Mouse (Mus musculus): ENCODE results near the gene Pth1r. TPM values are rescaled to one million over a fixed set of nuclear protein-coding genes. Genes with fewer than 3 reads are reported as not detected.

The Pth1r gene
- 10.3 TPM for polyA plus RNA-seq (2014; fragmentation: Illumina TruSeq; extraction: RNeasy Lipid Tissue Mini Kit (QIAGEN cat#74804); ENCODE audit: low read depth, low replicate concordance)

GRCm38 (mm10) chr9:110746961-110747360, at the start of gene Pth1r:
Gene Pth1r, minus strand, starts transcription at chr9:110747145.

GRCm38 (mm10) chr9:110741711-110742294, 5.1 kb downstream of the Pth1r start, which contains the start of gene Myl3:
Gene Myl3, plus strand, starts transcription at chr9:110741861.

Other genes with a start within 250 kb of the Pth1r start
- 48.7 TPM for gene Setd2, start 214.5 kb downstream of the Pth1r start, polyA plus RNA-seq (2014; fragmentation: Illumina TruSeq; extraction: RNeasy Lipid Tissue Mini Kit (QIAGEN cat#74804); ENCODE audit: low read depth, low replicate concordance)
- gene Nradd, start 122.7 kb downstream of the Pth1r start, polyA plus RNA-seq (2014; fragmentation: Illumina TruSeq; extraction: RNeasy Lipid Tissue Mini Kit (QIAGEN cat#74804); ENCODE audit: low read depth, low replicate concordance), result not detected
- 0.12 TPM for gene Nbeal2, start 93.0 kb downstream of the Pth1r start, polyA plus RNA-seq (2014; fragmentation: Illumina TruSeq; extraction: RNeasy Lipid Tissue Mini Kit (QIAGEN cat#74804); ENCODE audit: low read depth, low replicate concordance)
- not detected for gene Ccdc12, start 90.6 kb downstream of the Pth1r start, polyA plus RNA-seq (2014; fragmentation: Illumina TruSeq; extraction: RNeasy Lipid Tissue Mini Kit (QIAGEN cat#74804); ENCODE audit: low read depth, low replicate concordance)
- gene Myl3, start 5.3 kb downstream of the Pth1r start, polyA plus RNA-seq (2014; fragmentation: Illumina TruSeq; extraction: RNeasy Lipid Tissue Mini Kit (QIAGEN cat#74804); ENCODE audit: low read depth, low replicate concordance), result not detected
- gene Prss42, start 51.0 kb upstream of the Pth1r start, polyA plus RNA-seq (2014; fragmentation: Illumina TruSeq; extraction: RNeasy Lipid Tissue Mini Kit (QIAGEN cat#74804); ENCODE audit: low read depth, low replicate concordance), result not detected
- not detected for gene Prss44, start 66.8 kb upstream of the Pth1r start, polyA plus RNA-seq (2014; fragmentation: Illumina TruSeq; extraction: RNeasy Lipid Tissue Mini Kit (QIAGEN cat#74804); ENCODE audit: low read depth, low replicate concordance)
- not detected for gene Prss43, start 79.5 kb upstream of the Pth1r start, polyA plus RNA-seq (2014; fragmentation: Illumina TruSeq; extraction: RNeasy Lipid Tissue Mini Kit (QIAGEN cat#74804); ENCODE audit: low read depth, low replicate concordance)
- gene Prss45, start 87.4 kb upstream of the Pth1r start, polyA plus RNA-seq (2014; fragmentation: Illumina TruSeq; extraction: RNeasy Lipid Tissue Mini Kit (QIAGEN cat#74804); ENCODE audit: low read depth, low replicate concordance), result not detected
- gene Prss46, start 97.4 kb upstream of the Pth1r start, polyA plus RNA-seq (2014; fragmentation: Illumina TruSeq; extraction: RNeasy Lipid Tissue Mini Kit (QIAGEN cat#74804); ENCODE audit: low read depth, low replicate concordance), result not detected
- not detected for gene Prss50, start 110.8 kb upstream of the Pth1r start, polyA plus RNA-seq (2014; fragmentation: Illumina TruSeq; extraction: RNeasy Lipid Tissue Mini Kit (QIAGEN cat#74804); ENCODE audit: low read depth, low replicate concordance)
- gene Als2cl, start 132.7 kb upstream of the Pth1r start, polyA plus RNA-seq (2014; fragmentation: Illumina TruSeq; extraction: RNeasy Lipid Tissue Mini Kit (QIAGEN cat#74804); ENCODE audit: low read depth, low replicate concordance), result 2.6 TPM
- gene Tmie, start 133.0 kb upstream of the Pth1r start, polyA plus RNA-seq (2014; fragmentation: Illumina TruSeq; extraction: RNeasy Lipid Tissue Mini Kit (QIAGEN cat#74804); ENCODE audit: low read depth, low replicate concordance), result 4.1 TPM
- not detected for gene Fam240a, start 169.7 kb upstream of the Pth1r start, polyA plus RNA-seq (2014; fragmentation: Illumina TruSeq; extraction: RNeasy Lipid Tissue Mini Kit (QIAGEN cat#74804); ENCODE audit: low read depth, low replicate concordance)
- gene Tdgf1, start 199.0 kb upstream of the Pth1r start, polyA plus RNA-seq (2014; fragmentation: Illumina TruSeq; extraction: RNeasy Lipid Tissue Mini Kit (QIAGEN cat#74804); ENCODE audit: low read depth, low replicate concordance), result not detected
- not detected for gene Lrrc2, start 204.4 kb upstream of the Pth1r start, polyA plus RNA-seq (2014; fragmentation: Illumina TruSeq; extraction: RNeasy Lipid Tissue Mini Kit (QIAGEN cat#74804); ENCODE audit: low read depth, low replicate concordance)
- gene Rtp3, start 243.4 kb upstream of the Pth1r start, polyA plus RNA-seq (2014; fragmentation: Illumina TruSeq; extraction: RNeasy Lipid Tissue Mini Kit (QIAGEN cat#74804); ENCODE audit: low read depth, low replicate concordance), result 3.0 TPM